Mouse (Mus musculus): Measurements from ENCODE around the gene Iqgap1. TPM values are rescaled to one million over a fixed set of nuclear protein-coding genes. Genes with fewer than 3 reads are reported as not detected.
A peak's percentile ranks its signal among the peaks of the same experiment; 100 is the strongest.

Gene Iqgap1
- 92.3 and 95.2 TPM in 2 replicates for polyA plus RNA-seq (2014; fragmentation: Nextera tagmentation; extraction: Ambion mirVana)

GRCm38 (mm10) chr7:80825843-80826403 is at the start of gene Iqgap1:
Gene Iqgap1, minus strand, starts transcription at chr7:80825974.
- no peaks in the 10 kb centered on the region for H3K27me3 ChIP-seq (ENCODE audit: insufficient read depth, low read length)
- H3K4me3 ChIP-seq (ENCODE audit: low read depth, low read length), result no peak within 1 kb of the TSS
- TF ChIP-seq CTCF (IDR thresholded peaks at IDR 0.05; ENCODE audit: low read depth), result no peak
- H3K9ac ChIP-seq, result no peak within 1 kb of the TSS
- H3K9me3 ChIP-seq (ENCODE audit: low read depth, low read length), result no peaks in the 10 kb centered on the region
- H3K27ac ChIP-seq (ENCODE audit: low read depth), result no peak within 1 kb of the TSS
- WGBS, result 57% methylated on average over 11 of the region's 11 CpGs
- no peak for ATAC-seq (ENCODE audit: insufficient read depth)
- H3K36me3 ChIP-seq (ENCODE audit: insufficient read depth), result no peaks in the 10 kb centered on the region
- peaks cover 5% of the 10 kb centered on the region; the same call in 1 of the 2 replicates for H3K4me1 ChIP-seq (ENCODE audit: insufficient read depth)
- DNase-seq, result no peak
- H3K4me2 ChIP-seq, result no peak within 1 kb of the TSS

GRCm38 (mm10) chr7:80873631-80874030 is 47.9 kb upstream of the Iqgap1 start:
- Histone ChIP-seq H3K4me2 (no peak overlapping the region), H3K9me3 (ENCODE audit: low read depth, low read length) (no peaks in the 10 kb centered on the region), H3K4me3 (ENCODE audit: low read depth, low read length) (no peak overlapping the region), H3K9ac (no peak overlapping the region), H3K4me1 (ENCODE audit: insufficient read depth) (no peaks in the 10 kb centered on the region), H3K27me3 (ENCODE audit: insufficient read depth, low read length) (no peaks in the 10 kb centered on the region), H3K36me3 (ENCODE audit: insufficient read depth) (peaks cover 83% of the 10 kb centered on the region), H3K27ac (ENCODE audit: low read depth) (no peak overlapping the region)
- DNase-seq (no peak), ATAC-seq (ENCODE audit: insufficient read depth) (no peak)
- TF ChIP-seq CTCF (IDR thresholded peaks at IDR 0.05; ENCODE audit: low read depth), result no peak
- WGBS, result 97% methylated on average over 2 of the region's 2 CpGs

- TF ChIP-seq CTCF (IDR thresholded peaks at IDR 0.05; ENCODE audit: low read depth), result no peak
- WGBS, result 86% methylated on average over 5 of the region's 5 CpGs
Measured at GRCm38 (mm10) chr7:80873038-80873437, 47.3 kb upstream of the Iqgap1 start.

GRCm38 (mm10) chr7:80868686-80869085 is 42.9 kb upstream of the Iqgap1 start:
- peaks cover 4% of the 10 kb centered on the region; the same call in 1 of the 2 replicates for H3K4me1 ChIP-seq (ENCODE audit: insufficient read depth)
- 93% methylated on average over 2 of the region's 2 CpGs for WGBS
- H3K4me3 ChIP-seq (ENCODE audit: low read depth, low read length), result no peak overlapping the region
- ATAC-seq (ENCODE audit: insufficient read depth) (no peak), DNase-seq (no peak)
- H3K4me2 ChIP-seq, result no peak overlapping the region
- no peak for TF ChIP-seq CTCF (IDR thresholded peaks at IDR 0.05; ENCODE audit: low read depth)
- H3K9me3 ChIP-seq (ENCODE audit: low read depth, low read length), result no peaks in the 10 kb centered on the region
- no peak overlapping the region for H3K9ac ChIP-seq
- H3K27me3 ChIP-seq (ENCODE audit: insufficient read depth, low read length), result no peaks in the 10 kb centered on the region
- H3K27ac ChIP-seq (ENCODE audit: low read depth), result no peak overlapping the region
- peaks cover 78% of the 10 kb centered on the region for H3K36me3 ChIP-seq (ENCODE audit: insufficient read depth)

More at GRCm38 (mm10) chr7:80873038-80873437, 47.3 kb upstream of the Iqgap1 start:
- DNase-seq, result no peak
- ATAC-seq (ENCODE audit: insufficient read depth), result no peak
- H3K27me3 ChIP-seq (ENCODE audit: insufficient read depth, low read length), result no peaks in the 10 kb centered on the region
- H3K27ac ChIP-seq (ENCODE audit: low read depth), result no peak overlapping the region
- H3K9me3 ChIP-seq (ENCODE audit: low read depth, low read length), result no peaks in the 10 kb centered on the region
- H3K36me3 ChIP-seq (ENCODE audit: insufficient read depth), result peaks cover 89% of the 10 kb centered on the region
- no peak overlapping the region for H3K4me3 ChIP-seq (ENCODE audit: low read depth, low read length)
- H3K4me1 ChIP-seq (ENCODE audit: insufficient read depth), result no peaks in the 10 kb centered on the region
- H3K4me2 ChIP-seq, result no peak overlapping the region
- no peak overlapping the region for H3K9ac ChIP-seq

GRCm38 (mm10) chr7:80866514-80867147 is 40.9 kb upstream of the Iqgap1 start:
- Histone ChIP-seq H3K4me1 (ENCODE audit: insufficient read depth) (peaks cover 10% of the 10 kb centered on the region; the same call in 1 of the 2 replicates), H3K4me2 (peak overlapping the region; percentile 16), H3K9me3 (ENCODE audit: low read depth, low read length) (no peaks in the 10 kb centered on the region), H3K27me3 (ENCODE audit: insufficient read depth, low read length) (no peaks in the 10 kb centered on the region), H3K36me3 (ENCODE audit: insufficient read depth) (peaks cover 71% of the 10 kb centered on the region), H3K27ac (ENCODE audit: low read depth) (0 out of 2 replicates have a peak overlapping the region, but pooled peaks have one; percentile 21), H3K4me3 (ENCODE audit: low read depth, low read length) (no peak overlapping the region), H3K9ac (no peak overlapping the region)
- DNase-seq, result peak; percentile 19
- TF ChIP-seq CTCF (IDR thresholded peaks at IDR 0.05; ENCODE audit: low read depth), result no peak
- WGBS, result 46% methylated on average over 7 of the region's 7 CpGs
- ATAC-seq (ENCODE audit: insufficient read depth), result no peak

GRCm38 (mm10) chr7:80865521-80865920 is 39.7 kb upstream of the Iqgap1 start:
- H3K9me3 ChIP-seq (ENCODE audit: low read depth, low read length), result no peaks in the 10 kb centered on the region
- DNase-seq, result no peak
- H3K4me2 ChIP-seq, result no peak overlapping the region
- peak overlapping the region; percentile 22 for H3K27ac ChIP-seq (ENCODE audit: low read depth)
- H3K27me3 ChIP-seq (ENCODE audit: insufficient read depth, low read length), result no peaks in the 10 kb centered on the region
- peaks cover 13% of the 10 kb centered on the region; the same call in 1 of the 2 replicates for H3K4me1 ChIP-seq (ENCODE audit: insufficient read depth)
- WGBS, result 80% methylated on average over 7 of the region's 7 CpGs
- H3K36me3 ChIP-seq (ENCODE audit: insufficient read depth), result peaks cover 61% of the 10 kb centered on the region
- ATAC-seq (ENCODE audit: insufficient read depth), result no peak
- no peak overlapping the region for H3K9ac ChIP-seq
- no peak overlapping the region for H3K4me3 ChIP-seq (ENCODE audit: low read depth, low read length)
- TF ChIP-seq CTCF (IDR thresholded peaks at IDR 0.05; ENCODE audit: low read depth), result no peak

- 62% methylated on average over 8 of the region's 8 CpGs for WGBS
- H3K9me3 ChIP-seq (ENCODE audit: low read depth, low read length), result no peaks in the 10 kb centered on the region
- no peak overlapping the region for H3K9ac ChIP-seq
- peaks cover 13% of the 10 kb centered on the region; the same call in 1 of the 2 replicates for H3K4me1 ChIP-seq (ENCODE audit: insufficient read depth)
- no peak for ATAC-seq (ENCODE audit: insufficient read depth)
- DNase-seq, result peak; percentile 48
- H3K27ac ChIP-seq (ENCODE audit: low read depth), result peak overlapping the region; percentile 22
- no peak for TF ChIP-seq CTCF (IDR thresholded peaks at IDR 0.05; ENCODE audit: low read depth)
- no peaks in the 10 kb centered on the region for H3K27me3 ChIP-seq (ENCODE audit: insufficient read depth, low read length)
- no peak overlapping the region for H3K4me2 ChIP-seq
- no peak overlapping the region for H3K4me3 ChIP-seq (ENCODE audit: low read depth, low read length)
- H3K36me3 ChIP-seq (ENCODE audit: insufficient read depth), result peaks cover 54% of the 10 kb centered on the region
Measured at GRCm38 (mm10) chr7:80864831-80865230, 39.1 kb upstream of the Iqgap1 start.
